Mouse (Mus musculus): ENCODE measurements around the gene Traf1. TPM values are rescaled to one million over a fixed set of nuclear protein-coding genes. Genes with fewer than 3 reads are reported as not detected.
A peak's percentile ranks its signal among the peaks of the same experiment; 100 is the strongest.

The Traf1 gene
- polyA plus RNA-seq, 1 experiment from 2014 or later, result 0.37 TPM

DNA sequence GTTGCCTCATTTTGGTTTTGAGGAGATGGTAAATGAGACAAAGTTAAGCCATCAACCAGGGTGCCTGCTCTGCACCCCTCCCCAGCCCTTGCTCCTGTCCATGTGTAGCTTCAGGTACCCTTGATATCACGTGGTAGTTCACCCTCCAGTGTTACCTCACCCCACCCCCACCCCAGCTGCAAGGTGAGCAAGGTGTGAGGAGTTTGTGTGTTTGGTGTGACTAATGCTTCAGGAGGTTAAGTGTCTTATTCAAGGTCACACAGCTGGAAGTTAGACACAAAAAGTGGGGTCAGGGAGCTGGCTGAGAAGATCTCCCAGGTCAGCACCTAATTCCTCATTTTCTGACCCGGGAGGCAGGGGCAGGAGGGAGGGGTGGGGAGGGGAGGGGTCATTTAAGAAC lies 38.8 kb downstream of the Traf1 start:
- H3K27me3 ChIP-seq, result no peaks in the 10 kb centered on the region
- WGBS, result 13% methylated on average over 2 of the region's 2 CpGs
- no peak overlapping the region for H3K4me3 ChIP-seq (replicated peaks)
- no peak overlapping the region for H3K9ac ChIP-seq
- no peak overlapping the region for H3K27ac ChIP-seq
- H3K36me3 ChIP-seq (replicated peaks), result no peaks in the 10 kb centered on the region
- H3K4me2 ChIP-seq, result no peak overlapping the region
- H3K4me1 ChIP-seq, result no peaks in the 10 kb centered on the region
- ATAC-seq (ENCODE audit: low FRiP score), result no peak
- no peaks in the 10 kb centered on the region for H3K9me3 ChIP-seq

GRCm38 (mm10) chr2:34920144-34920543 lies 41.4 kb downstream of the Traf1 start:
- no peak for ATAC-seq (ENCODE audit: low FRiP score)
- Histone ChIP-seq H3K4me3 (replicated peaks) (no peak overlapping the region), H3K4me1 (no peaks in the 10 kb centered on the region), H3K9ac (no peak overlapping the region), H3K4me2 (no peak overlapping the region), H3K9me3 (no peaks in the 10 kb centered on the region), H3K36me3 (replicated peaks) (no peaks in the 10 kb centered on the region), H3K27ac (no peak overlapping the region), H3K27me3 (peaks cover 6% of the 10 kb centered on the region; the same call in 1 of the 2 replicates)
- 59% methylated on average over 2 of the region's 2 CpGs for WGBS

GRCm38 (mm10) chr2:34915103-34915502 lies 46.5 kb downstream of the Traf1 start:
- Histone ChIP-seq H3K4me3 (replicated peaks) (no peak overlapping the region), H3K27me3 (peaks cover 48% of the 10 kb centered on the region)
- ATAC-seq (ENCODE audit: low FRiP score), result no peak

GRCm38 (mm10) chr2:34914823-34915082 lies 46.8 kb downstream of the Traf1 start:
- WGBS, result 8% methylated on average over 2 of the region's 2 CpGs
- H3K9ac ChIP-seq, result no peak overlapping the region
- no peak overlapping the region for H3K27ac ChIP-seq
- peak overlapping the region; percentile 96 for H3K4me2 ChIP-seq
- H3K4me3 ChIP-seq (replicated peaks), result no peak overlapping the region
- H3K36me3 ChIP-seq (replicated peaks), result no peaks in the 10 kb centered on the region
- H3K9me3 ChIP-seq, result no peaks in the 10 kb centered on the region
- no peak for ATAC-seq (ENCODE audit: low FRiP score)
- H3K27me3 ChIP-seq, result peaks cover 48% of the 10 kb centered on the region
- H3K4me1 ChIP-seq, result peaks cover 23% of the 10 kb centered on the region

More at GRCm38 (mm10) chr2:34915103-34915502, 46.5 kb downstream of the Traf1 start:
- peaks cover 23% of the 10 kb centered on the region for H3K4me1 ChIP-seq
- peak overlapping the region; percentile 96; the same call in 1 of the 2 replicates for H3K4me2 ChIP-seq
- no peak overlapping the region for H3K27ac ChIP-seq
- no peaks in the 10 kb centered on the region for H3K36me3 ChIP-seq (replicated peaks)
- H3K9me3 ChIP-seq, result no peaks in the 10 kb centered on the region
- no peak overlapping the region for H3K9ac ChIP-seq
- WGBS, result 29% methylated on average over 2 of the region's 2 CpGs

DNA sequence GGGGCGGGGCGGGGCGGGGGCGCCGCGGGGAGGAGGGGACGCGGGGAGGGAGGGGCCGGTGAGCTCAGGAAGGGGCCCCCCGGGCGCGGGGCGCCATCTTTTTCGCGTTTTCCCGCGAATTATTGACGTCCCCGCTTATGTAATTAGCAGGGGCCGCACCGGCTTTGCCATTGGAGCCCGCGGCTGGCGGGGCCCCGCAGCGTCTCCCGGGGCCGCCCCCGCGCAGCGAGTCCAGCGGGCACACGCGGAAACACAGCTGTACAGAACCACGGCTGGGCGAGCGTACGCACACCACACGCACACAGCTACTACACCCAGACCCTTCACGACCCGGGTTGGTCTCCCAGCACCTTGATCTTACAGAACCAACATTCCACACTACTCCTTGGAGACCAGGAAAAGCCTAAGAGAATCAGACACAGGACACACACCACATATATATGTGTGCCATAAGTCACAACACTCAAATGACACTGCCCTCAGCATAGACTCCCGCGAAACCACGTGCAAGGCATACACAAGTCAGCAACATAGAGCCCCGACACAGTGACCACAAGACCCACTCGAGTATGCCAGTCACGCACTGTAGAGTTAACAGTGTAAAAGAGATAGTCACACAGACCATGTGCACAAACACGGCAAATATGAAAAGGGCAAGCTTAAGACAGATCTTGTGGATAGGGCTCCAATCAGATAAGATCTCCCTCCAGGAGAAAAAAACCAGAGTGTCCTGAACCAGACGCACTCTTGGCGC lies 47.3 kb downstream of the Traf1 start:
- peak; percentile 73 for ATAC-seq (ENCODE audit: low FRiP score)
- H3K4me1 ChIP-seq, result peaks cover 23% of the 10 kb centered on the region
- H3K4me2 ChIP-seq, result peak overlapping the region; percentile 96
- no peaks in the 10 kb centered on the region for H3K36me3 ChIP-seq (replicated peaks)
- H3K4me3 ChIP-seq (replicated peaks), result peak overlapping the region; percentile 66
- H3K9me3 ChIP-seq, result no peaks in the 10 kb centered on the region
- peaks cover 48% of the 10 kb centered on the region for H3K27me3 ChIP-seq
- peak overlapping the region; percentile 71 for H3K9ac ChIP-seq
- 3% methylated on average over 41 of the region's 50 CpGs for WGBS
- H3K27ac ChIP-seq, result no peak overlapping the region

DNA sequence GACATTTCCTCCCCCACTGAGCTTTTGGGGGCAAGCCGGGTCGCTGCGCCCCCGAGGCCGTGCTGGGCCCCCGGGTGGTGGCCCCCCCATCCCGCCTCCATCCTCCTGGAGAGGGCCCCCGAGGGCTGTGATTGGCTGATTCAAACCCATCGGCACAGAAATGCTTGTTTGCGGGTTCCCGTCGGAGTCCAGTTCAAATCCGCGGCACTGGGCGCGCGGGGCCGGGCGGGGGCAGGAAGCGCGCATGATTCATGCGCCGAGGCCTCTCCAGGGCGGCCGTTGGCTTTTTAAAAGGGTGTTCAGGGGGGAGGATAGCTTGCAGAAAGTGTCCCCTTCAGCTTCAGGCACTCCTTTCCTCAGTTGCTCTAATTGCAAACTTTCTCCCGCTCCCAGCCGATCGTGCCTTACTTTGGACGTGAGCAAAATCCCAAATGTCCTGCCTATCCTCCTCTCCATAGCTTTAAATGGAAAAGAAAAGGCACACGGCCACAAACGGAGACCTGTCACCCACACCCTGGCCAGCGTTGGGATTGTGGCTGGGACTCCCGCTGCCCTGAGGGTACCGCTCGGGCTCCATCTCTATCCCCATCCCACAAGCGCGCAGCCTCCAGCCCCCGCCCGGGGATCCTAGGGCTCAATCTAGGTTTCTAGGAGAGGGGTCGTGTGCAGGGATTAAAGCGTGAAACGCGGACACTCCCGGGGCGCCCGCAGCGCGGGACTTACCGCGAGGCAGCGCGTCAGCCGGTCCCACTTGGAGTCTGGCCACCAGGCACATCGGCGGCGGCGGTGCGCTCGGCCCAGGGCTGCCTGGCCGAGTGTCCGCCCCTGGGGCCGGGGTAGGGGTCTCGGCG lies 48.1 kb downstream of the Traf1 start, which contains the start of gene Phf19:
Gene Phf19 (minus strand): TSS at position 809 of the 851 bp plus-strand sequence.
- H3K4me2 ChIP-seq, result peak within 1 kb of the TSS; percentile 96
- under 1% methylated on average over 52 of the region's 64 CpGs for WGBS
- H3K36me3 ChIP-seq (replicated peaks), result no peaks in the 10 kb centered on the region
- H3K4me3 ChIP-seq (replicated peaks), result peak within 1 kb of the TSS; percentile 66
- H3K27me3 ChIP-seq, result peaks cover 48% of the 10 kb centered on the region
- H3K27ac ChIP-seq, result no peak within 1 kb of the TSS
- peaks cover 23% of the 10 kb centered on the region for H3K4me1 ChIP-seq
- H3K9me3 ChIP-seq, result no peaks in the 10 kb centered on the region
- H3K9ac ChIP-seq, result peak within 1 kb of the TSS; percentile 71
- ATAC-seq (ENCODE audit: low FRiP score), result peak; percentile 71

DNA sequence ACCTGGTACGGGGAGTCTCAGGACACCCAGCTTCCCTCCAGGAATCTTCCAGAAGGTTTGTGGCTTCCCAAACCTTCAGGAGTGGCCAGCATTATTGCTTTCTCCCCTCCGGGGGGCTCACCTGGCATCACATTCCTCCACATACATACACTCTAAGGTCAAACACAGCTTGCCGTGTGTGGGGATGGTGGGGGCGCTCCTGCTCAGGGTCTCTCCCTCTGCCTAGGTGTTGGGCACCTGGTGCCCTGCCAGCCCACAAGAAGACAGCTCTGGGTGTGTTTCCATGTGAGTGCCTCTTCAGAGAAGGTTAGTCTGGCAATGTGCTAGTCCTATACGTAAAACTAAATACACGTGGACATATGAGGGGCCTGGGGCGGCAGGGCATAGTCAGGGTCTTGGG lies 49.0 kb downstream of the Traf1 start:
- WGBS, result 38% methylated on average over 7 of the region's 7 CpGs
- peaks cover 48% of the 10 kb centered on the region for H3K27me3 ChIP-seq
- H3K9ac ChIP-seq, result 0 out of 2 replicates have a peak overlapping the region, but pooled peaks have one; percentile 71

GRCm38 (mm10) chr2:34911871-34912270 lies 49.7 kb downstream of the Traf1 start:
- H3K9ac ChIP-seq, result no peak overlapping the region
- no peaks in the 10 kb centered on the region for H3K36me3 ChIP-seq (replicated peaks)
- WGBS, result 85% methylated on average over 5 of the region's 5 CpGs
- H3K27ac ChIP-seq, result no peak overlapping the region
- peaks cover 48% of the 10 kb centered on the region for H3K27me3 ChIP-seq
- H3K4me3 ChIP-seq (replicated peaks), result no peak overlapping the region
- H3K9me3 ChIP-seq, result no peaks in the 10 kb centered on the region
- H3K4me1 ChIP-seq, result peaks cover 23% of the 10 kb centered on the region
- ATAC-seq (ENCODE audit: low FRiP score), result no peak
- no peak overlapping the region for H3K4me2 ChIP-seq

More for the DNA sequence above, 49.0 kb downstream of the Traf1 start:
- H3K4me1 ChIP-seq, result peaks cover 23% of the 10 kb centered on the region
- H3K27ac ChIP-seq, result no peak overlapping the region
- H3K4me3 ChIP-seq (replicated peaks), result peak overlapping the region; percentile 66
- peak overlapping the region; percentile 96 for H3K4me2 ChIP-seq
- H3K9me3 ChIP-seq, result no peaks in the 10 kb centered on the region
- H3K36me3 ChIP-seq (replicated peaks), result no peaks in the 10 kb centered on the region
- no peak for ATAC-seq (ENCODE audit: low FRiP score)

- peaks cover 28% of the 10 kb centered on the region for H3K4me1 ChIP-seq
- H3K4me3 ChIP-seq (replicated peaks), result no peak overlapping the region
- WGBS, result 86% methylated on average over 4 of the region's 4 CpGs
- H3K4me2 ChIP-seq, result no peak overlapping the region
- H3K27ac ChIP-seq, result no peak overlapping the region
- no peak overlapping the region for H3K9ac ChIP-seq
- no peak for ATAC-seq (ENCODE audit: low FRiP score)
- no peaks in the 10 kb centered on the region for H3K9me3 ChIP-seq
- no peaks in the 10 kb centered on the region for H3K36me3 ChIP-seq (replicated peaks)
- H3K27me3 ChIP-seq, result peaks cover 44% of the 10 kb centered on the region
These were observed 51.9 kb downstream of the Traf1 start for GRCm38 (mm10) chr2:34909719-34910118.

GRCm38 (mm10) chr2:34906861-34907604 lies 54.5 kb downstream of the Traf1 start:
- no peak overlapping the region for H3K9ac ChIP-seq
- H3K4me1 ChIP-seq, result peaks cover 16% of the 10 kb centered on the region
- H3K9me3 ChIP-seq, result no peaks in the 10 kb centered on the region
- peaks cover 18% of the 10 kb centered on the region; the same call in 1 of the 2 replicates for H3K27me3 ChIP-seq
- no peak overlapping the region for H3K4me3 ChIP-seq (replicated peaks)
- H3K27ac ChIP-seq, result no peak overlapping the region
- 57% methylated on average over 12 of the region's 12 CpGs for WGBS
- peaks cover 6% of the 10 kb centered on the region; the same call in 1 of the 2 replicates for H3K36me3 ChIP-seq (replicated peaks)
- no peak overlapping the region for H3K4me2 ChIP-seq
- ATAC-seq (ENCODE audit: low FRiP score), result no peak

- H3K9me3 ChIP-seq, result no peaks in the 10 kb centered on the region
- peaks cover 16% of the 10 kb centered on the region for H3K4me1 ChIP-seq
- ATAC-seq (ENCODE audit: low FRiP score), result no peak
- H3K4me2 ChIP-seq, result no peak overlapping the region
- WGBS, result 85% methylated on average over 6 of the region's 6 CpGs
- peaks cover 6% of the 10 kb centered on the region; the same call in 1 of the 2 replicates for H3K36me3 ChIP-seq (replicated peaks)
- no peak overlapping the region for H3K27ac ChIP-seq
- H3K4me3 ChIP-seq (replicated peaks), result no peak overlapping the region
- H3K27me3 ChIP-seq, result peaks cover 12% of the 10 kb centered on the region; the same call in 1 of the 2 replicates
- H3K9ac ChIP-seq, result no peak overlapping the region
These were observed 55.1 kb downstream of the Traf1 start for GRCm38 (mm10) chr2:34906426-34906825.
